Mouse (Mus musculus) olfactory bulb, adult 2 months (tissue): ENCODE results near the gene Hnrnpm.

Experiments
- CTCF ChIP-seq: fragments of 200-500 bp; IDR thresholded peaks from 2 replicates; pipeline ENCODE4 v1.5.1; 2012; ENCODE audit warnings: low read depth, mild to moderate bottlenecking, low read length, moderate library complexity; ENCODE audit not compliant: insufficient read depth
- POLR2A ChIP-seq: fragments of 200-500 bp; IDR thresholded peaks from 2 replicates; pipeline ENCODE4 v1.6.1; 2012; ENCODE audit warnings: mild to moderate bottlenecking, low read depth, low read length, moderate library complexity; ENCODE audit not compliant: insufficient read depth

GRCm38 (mm10) chr17:33718944-33719725 lies 32.5 kb upstream of the Hnrnpm start:
- no peak for TF ChIP-seq CTCF
- TF ChIP-seq POLR2A: no peak
